Mouse (Mus musculus): ENCODE results near the gene U90926.

Gene U90926

DNA sequence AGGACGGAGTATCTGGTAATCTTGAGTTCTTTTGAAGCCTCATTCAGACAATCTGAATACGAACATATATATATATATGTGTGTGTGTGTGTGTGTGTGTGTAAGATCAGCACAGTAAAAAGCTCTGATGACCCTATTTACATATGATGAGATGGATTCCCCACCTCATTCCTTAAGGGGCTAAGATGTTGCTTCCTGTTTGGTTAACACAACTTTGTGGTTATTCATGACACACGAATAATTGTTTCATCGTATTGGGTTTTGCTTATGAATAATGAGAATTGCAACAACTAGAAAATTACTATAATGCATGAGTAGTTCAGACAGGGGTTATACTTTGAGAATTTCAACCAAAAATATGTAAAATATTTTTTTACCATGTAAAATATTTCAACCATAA is at the start of gene U90926:
U90926 (minus strand) TSS at position 101 of the 400 bp plus-strand sequence.
- no peak for DNase-seq (ENCODE audit: low read depth)

DNA sequence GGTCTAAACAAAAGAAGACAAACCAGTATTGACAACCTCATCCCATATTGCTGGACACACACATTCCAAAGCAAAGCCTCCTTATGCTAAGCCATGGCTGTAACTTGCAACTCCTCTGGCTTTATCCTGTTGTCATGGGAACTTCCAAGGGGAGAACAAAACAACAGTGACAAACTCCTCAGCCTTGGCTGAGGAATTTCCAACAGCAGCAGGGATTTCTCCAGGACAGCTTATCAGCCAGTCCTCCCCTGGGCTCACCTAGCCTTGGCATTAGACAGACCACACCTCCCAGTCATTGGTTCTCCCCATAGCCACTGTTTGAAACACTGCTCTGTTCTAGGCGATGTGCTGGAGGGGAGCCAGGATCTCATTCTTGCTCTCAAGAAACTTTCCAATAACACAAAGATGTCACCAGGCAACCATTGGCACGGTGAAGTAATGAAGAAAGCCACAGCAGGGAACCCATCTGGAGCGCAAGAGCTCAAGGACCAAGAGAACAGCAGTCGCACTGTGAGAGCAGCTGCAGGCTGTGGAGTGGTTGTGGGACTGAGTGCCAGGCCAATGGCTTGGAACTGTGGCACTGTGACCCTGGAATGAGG is 48.7 kb upstream of the U90926 start:
- DNase-seq (ENCODE audit: low read depth), result no peak

DNA sequence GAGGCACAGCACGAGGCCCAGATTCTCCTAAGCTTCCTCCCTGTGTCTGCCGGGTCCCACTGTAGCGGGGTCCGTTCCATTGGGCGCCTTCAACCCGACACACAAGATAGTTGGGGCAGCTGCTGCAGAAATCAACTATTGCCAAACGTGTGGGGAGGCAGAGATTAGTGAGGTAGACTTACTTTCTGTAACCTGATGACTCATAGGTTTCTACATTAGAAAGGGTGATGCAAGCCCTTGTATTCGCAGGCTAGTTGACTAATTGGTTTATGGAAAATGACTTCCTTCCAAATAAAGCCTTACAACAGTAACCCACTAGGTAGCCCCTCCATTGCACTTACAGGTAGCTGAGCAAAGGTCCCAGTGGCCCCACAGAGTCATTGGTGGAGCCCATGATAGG is 47.4 kb upstream of the U90926 start:
- DNase-seq (ENCODE audit: low read depth), result no peak

DNA sequence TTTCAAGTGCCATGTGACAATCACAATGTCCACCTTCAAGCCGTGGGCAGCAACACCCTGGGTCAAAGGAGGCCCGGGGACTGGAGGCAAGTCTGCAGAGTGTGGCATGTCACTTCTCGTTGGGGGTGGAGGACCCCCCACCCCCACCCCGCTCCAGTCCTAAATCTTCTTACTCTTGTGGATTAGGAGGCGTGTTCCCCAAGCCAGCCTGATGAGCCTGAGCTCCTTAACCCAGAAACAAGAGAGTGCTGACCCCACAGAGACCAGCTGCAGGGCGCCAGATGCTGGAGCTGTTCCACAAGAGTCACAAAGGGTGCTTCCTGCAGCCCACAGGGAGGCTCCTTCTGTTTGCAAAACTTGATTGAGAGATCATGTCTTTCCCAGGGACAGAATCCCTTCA is 41.0 kb upstream of the U90926 start, which contains the start of gene Ppef2:
Ppef2 (minus strand) TSS at position 61 of the 400 bp plus-strand sequence.
- no peak for DNase-seq (ENCODE audit: low read depth)

DNA sequence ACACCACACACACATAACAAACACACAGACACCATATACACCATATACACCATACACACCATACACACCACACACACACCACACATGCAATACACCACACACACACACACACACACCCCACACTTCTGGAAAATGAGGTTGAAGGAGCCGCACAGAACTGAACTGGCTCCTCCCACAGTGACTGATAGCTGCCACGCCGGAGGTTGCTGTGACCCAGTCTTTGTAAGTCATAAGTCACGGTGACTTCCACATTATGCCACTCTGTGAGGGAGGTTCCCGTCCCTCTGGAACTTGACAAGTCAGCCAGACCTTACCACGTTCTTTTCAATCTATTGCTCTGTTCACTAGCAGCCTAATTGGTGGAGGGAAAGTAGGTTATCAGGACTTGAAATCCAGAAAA is 39.3 kb upstream of the U90926 start:
- no peak for DNase-seq (ENCODE audit: low read depth)

DNA sequence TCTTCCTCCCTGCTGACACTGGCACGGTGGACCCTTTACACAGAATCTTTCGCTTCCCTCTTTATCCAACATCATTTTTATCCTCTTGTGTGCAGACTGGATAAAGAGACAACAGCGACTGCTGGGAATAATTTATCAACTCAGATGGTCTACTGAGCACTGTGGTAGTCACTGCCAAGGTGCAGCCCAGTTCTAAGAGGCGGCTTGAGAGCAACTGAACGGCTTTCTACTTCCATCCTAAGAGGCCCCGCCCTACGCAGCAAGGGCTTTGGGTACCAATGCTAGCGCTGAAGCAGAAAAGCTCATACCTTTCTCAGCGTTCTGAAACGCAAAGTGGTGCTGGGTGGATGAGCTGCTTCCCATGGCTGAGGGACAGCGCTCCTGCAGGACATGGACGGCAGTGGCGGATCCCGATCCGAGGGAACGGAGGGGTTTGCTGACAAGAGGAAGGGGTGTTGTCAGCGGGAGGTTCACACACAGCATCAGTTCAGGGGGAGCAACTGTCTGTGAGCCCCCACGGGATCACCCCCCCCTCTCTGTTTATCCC is 37.7 kb upstream of the U90926 start:
- no peak for DNase-seq (ENCODE audit: low read depth)

DNA sequence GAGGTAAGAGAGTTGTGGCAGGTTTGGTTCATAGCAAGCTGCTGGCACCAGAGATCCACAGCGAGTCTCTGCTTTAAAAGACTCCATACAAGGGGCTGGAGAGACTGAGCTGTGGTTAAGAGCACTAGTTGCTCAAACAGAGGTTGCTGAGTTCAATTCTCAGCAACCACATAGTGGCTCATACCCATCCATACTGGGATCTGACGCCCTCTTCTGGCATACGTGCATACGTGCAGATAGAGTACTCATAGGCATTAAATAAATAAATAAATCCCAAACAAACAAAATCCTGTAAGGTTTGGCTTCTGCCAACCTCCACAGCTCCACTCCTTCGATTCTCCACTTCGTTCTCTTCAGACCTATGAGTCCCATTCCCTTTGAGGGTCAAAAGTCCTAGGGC is 36.8 kb upstream of the U90926 start:
- DNase-seq (ENCODE audit: low read depth), result no peak

DNA sequence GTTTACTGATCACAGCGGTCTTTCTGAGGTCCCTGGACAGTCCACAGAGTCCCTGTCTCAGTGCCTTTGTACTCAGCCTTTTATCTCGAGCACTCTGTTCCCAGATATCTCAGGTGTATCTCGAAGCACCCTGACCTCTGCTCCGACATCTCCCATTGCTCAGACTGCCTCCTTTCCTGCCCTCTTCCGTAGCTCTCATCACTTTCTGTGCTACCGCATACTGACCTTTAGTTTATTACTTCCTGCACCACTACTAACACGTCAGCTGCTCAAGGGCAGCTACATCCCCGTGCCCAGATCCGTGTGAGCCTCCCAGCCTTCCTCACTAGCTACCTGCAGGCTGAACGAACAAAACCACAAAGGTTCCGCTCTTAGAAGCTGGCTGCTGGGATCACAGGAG is 33.4 kb upstream of the U90926 start:
- no peak for DNase-seq (ENCODE audit: low read depth)

DNA sequence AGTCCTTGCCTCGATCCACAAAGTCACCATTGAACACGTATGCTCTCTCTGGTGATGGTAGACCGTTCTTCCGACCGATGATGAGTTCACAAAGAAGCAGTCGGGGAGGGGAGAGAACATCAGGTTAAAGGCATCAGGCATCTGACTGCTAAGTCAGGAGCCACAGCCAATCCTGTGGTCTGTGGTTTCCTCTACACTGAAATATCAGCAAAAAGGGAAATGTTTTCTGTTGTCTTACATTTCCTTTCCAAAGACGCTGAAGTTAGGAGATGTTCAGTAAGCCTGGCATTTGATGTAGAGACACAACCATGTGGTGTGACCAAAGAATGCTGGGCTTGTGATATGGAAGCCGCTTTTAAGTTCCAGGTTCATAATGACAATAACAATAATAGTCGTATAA is 30.3 kb upstream of the U90926 start:
- peak; percentile 45 for DNase-seq (ENCODE audit: low read depth)

DNA sequence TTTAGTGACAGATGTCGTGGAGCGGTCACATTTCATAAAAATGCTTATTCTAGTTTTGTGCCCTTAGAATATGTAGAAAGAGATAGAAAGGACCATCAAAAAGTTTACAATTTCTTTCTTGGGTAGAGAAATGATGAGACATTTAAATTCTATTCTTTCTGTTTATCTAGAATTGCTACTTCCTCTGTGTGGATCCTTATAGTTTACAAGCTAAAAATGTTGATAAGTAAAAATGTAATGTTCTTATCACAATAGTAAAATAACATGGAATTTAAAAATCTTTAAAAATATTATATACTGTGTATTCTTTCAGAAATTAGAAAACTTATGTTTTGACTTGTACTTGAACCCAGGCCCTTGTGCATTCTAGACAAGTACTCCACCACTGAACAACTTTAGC is 29.7 kb upstream of the U90926 start:
- no peak for DNase-seq (ENCODE audit: low read depth)

DNA sequence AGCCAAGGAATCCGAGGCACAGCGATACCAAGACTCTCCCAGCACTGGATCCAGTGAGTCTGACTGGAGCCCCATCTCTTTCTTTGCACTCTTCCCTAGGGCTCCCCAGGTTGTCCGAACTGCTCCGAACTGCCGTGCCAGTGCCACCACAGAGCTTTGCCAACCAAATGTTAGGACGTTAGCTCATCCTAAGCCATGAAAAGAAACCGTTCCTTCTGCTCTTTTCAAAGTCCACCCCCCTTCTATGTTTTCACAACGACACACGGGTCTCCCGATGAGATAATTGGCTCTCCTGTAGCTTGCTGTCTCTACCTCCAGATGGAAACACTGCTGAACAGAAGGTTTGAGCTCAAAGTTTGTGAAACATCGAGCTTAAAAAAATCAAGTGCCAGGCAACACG is 25.6 kb upstream of the U90926 start:
- no peak for DNase-seq (ENCODE audit: low read depth)

DNA sequence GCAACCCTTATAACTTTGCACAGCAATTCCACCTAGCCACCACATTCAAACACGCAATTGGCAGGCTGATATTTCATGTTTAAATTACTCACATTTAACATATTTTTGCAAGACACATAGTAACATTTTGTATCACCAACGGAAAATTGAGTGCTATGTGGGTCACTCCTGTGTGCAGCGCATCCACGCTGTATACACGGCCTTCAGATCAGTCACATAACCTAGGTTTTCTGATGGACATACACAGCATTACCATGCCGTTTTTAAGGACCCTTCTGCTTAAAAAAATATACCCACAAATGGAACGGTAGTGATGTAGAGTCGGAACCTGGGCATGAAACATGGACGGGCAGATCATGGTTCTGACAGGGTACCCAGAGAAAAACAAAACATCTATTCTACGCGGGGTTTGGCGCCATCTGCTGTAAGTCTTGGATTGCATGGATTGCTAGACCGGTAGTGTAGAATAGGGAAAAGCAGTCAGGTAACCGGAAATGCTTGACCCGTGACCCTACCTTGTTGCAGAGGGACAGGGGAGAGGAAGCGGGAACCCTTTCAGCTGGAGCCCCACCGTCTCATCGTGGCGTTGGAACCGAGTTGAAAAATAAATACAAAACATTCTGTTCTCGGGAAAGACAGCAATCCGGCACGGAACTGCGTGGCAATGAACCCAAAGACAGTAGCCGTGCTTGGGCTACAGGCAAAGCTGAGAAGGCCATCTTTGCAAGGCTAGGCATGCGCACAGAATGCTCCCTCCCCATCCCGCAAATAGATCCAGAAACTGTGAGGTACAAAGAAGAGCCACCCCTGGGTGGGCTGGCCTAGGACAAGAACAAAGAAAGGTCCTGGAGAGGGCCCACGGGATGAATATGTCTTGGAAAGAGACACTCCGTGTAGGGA is 24.4 kb upstream of the U90926 start:
- DNase-seq (ENCODE audit: low read depth), result peak; percentile 50

DNA sequence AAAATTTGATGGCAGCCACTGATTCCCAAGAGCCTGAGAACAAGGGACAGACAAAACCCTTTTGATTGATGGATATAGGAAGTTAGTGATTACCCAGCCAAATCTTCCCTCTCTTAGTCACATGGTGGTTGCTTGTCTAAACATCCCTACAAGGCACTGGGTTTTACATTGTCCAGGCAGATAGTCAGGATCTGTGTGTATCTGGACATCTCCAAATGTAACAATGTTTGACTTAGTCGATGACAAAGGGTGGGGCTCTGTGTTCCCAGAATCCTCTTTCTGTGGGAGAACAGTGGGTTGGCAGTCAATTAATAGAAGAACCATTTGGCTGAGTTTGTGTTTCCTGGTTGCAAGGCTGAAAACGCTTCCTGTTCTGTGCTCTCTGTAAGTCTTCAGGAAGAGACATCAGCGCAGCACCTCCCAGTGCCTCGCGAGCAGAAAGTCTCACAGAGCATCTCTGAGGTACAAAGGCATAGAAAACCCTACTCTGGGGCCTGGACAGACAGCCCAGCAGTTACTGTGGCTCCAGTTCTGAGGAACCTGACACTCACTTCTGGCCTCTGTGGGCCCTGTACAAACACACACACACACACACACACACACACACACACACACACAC is 19.8 kb upstream of the U90926 start:
- peak; percentile 29 for DNase-seq (ENCODE audit: low read depth)

DNA sequence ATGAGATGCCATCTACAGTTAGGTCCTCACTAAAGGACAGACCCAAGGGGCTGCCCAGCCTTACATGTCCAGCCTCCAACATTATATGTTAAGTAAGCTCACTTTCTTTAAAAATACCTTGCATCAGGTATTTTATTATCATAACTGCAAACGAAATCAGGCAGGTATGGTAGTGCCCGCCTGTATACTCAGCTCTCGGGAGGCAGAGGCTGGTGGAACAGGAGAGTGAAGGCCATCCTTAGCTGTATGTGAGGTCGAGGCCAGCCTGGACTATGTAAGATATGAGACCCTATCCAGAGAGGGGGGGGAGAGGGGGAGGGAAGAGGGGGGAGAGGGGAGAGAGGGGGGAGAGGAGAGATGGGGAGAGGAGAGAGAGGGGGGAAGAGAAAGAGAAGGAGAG is 18.2 kb upstream of the U90926 start:
- no peak for DNase-seq (ENCODE audit: low read depth)

DNA sequence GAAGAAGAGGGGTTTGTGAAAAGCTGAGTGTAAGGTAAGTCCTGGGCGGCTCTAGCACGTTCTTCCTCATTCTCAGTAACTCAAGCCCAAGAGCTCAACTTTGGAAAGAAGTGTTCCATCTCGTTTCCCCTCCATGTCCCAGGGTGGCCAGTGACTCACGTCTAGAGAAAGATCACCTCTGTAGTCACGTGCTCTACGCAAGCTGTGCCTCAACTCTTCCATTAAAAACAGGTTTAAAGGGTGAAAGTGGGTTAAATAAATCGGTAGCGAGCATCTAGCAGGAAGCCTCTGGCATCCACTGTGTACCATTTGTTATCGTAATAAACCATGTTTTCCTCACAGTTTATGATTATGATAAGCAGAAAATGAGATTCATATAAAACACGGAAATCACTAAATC is 16.6 kb upstream of the U90926 start:
- DNase-seq (ENCODE audit: low read depth), result no peak

DNA sequence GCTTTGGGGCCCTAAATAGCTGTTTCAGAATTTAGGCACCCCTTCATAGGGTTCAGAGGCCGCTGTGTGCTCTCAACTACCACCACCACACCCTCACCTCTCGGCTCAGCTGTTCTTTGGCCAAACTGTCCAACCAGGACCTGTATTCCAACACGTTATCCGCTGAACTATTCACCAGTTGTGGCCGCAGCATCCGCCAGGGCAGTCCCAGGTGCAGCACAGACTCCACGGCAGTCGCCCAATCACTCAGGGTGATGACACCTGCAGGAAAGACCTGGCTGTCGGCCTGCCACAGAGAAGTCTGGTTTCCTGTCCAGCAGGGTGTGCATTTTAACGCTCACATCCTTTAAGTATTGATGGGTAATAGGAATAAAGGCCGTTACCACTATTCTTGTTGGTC is 15.1 kb upstream of the U90926 start:
- DNase-seq (ENCODE audit: low read depth), result no peak

DNA sequence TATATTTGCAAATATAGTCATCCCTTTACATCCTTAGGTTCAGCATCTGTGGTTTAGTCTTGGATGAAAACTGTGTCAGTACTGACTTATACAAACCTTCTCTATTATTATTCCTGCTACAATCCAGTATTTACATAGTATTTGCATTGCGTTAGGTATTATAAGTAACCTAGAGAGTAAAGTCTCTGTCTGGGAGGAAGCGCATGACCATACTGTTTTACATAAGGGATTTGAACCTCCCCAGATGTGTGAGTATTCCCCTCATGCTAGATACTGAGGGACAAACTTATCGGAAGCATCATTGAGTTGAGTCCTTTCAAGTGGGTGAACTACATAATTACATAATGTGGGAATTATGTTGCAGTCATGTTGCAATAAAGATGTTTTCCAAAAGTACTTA is 14.3 kb upstream of the U90926 start:
- DNase-seq (ENCODE audit: low read depth), result no peak

DNA sequence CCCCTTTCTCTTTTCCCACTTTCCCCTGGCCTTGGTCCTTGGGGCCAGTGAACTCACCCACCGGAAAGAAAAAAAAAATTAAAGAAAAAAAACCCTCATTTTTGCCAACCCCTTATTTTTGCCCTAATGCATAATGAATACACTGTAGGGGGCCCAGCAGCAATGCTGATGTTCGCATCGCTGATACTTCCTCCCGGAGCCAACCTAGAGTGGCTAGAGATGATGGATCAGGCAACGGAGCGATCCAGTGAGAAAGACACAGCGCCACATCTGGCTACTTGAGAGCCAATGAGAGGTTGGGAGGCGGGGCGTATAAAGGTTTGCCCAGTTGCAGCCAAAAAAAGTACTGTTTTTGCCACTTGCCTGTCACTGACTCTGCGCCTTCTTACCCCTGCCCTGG is 13.6 kb upstream of the U90926 start:
- no peak for DNase-seq (ENCODE audit: low read depth)

DNA sequence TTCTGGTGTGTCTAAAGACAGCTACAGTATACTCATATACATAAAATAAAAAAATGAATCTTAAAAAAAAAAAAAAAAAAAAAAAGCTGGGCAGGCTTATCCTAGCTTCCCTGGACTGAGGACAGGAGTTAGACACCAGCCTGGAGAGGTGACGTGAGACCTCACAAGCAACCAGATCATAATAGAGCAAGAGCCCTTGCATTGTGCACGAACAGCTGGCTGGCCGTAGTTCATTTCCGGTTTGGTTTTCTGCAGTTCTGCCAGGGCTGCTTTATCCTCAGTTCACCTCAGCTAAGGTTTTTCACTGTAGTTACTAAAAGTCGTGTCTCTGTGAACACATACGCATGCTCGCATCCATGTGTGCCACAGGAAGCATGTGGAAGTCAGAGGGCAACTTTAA is 12.6 kb upstream of the U90926 start:
- DNase-seq (ENCODE audit: low read depth), result no peak

DNA sequence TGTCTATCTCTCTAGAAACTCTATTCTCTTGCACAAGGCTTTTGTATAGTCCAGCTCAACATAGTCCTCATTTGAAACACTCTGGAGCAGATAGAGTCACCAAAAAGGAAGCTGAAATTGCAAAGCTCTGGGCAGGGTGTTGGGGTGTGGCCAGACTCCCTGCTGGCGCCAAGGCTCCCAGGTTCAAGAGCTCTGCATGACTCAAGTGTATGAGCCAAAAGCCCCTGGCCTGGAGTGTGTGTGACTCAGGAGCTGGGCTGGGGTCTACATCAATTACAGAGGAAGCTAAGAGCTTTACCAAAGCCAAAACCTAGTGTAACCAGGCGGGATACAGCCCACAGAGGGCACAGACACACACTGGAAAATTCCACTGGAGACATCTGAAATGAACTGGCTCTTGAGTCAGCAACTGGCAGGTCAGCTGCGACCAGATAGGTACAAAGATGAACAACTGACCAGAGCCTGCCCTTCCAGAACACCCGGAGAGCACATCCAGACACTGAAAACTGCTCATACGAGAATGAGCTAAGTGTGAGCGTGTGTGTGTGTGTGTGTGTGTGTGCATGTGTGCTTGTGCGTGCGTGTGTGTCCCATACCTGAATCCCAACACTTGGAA is 5.2 kb upstream of the U90926 start:
- no peak for DNase-seq (ENCODE audit: low read depth)

DNA sequence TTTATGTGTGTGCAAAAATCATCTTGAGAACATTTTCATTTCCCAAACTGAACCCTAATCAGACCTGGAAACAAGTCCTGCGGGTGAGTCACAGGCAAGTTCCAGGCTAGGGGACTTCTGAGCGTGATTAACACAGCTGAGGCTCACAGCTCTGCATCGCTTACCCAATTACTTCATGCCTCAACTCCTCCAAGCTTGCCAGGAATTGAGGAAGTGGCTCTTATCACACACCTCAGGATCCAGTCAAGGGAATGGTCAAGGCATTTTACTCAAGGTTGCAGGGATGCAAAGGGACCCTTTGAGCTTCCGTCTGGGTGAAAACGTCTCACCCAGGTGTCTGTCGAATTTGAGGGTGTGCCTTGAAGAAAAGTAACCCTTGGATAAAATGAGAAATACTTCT is 4.6 kb upstream of the U90926 start:
- DNase-seq (ENCODE audit: low read depth), result no peak
